Mouse (Mus musculus) heart, postnatal 25 days (tissue): ENCODE measurements around the gene Tdp1. TPM values are rescaled to one million over a fixed set of nuclear protein-coding genes. Genes with fewer than 3 reads are reported as not detected.
A peak's percentile ranks its signal among the peaks of the same experiment; 100 is the strongest.
"Not testable (repeated sequence)": the region's sequence is repeated elsewhere in the genome, so short reads cannot be mapped to it uniquely, and the experiment has no call there.

Source experiments
- DNase-seq: peaks from one replicate; pipeline ENCODE4 v3.0.0; 2022; ENCODE audit warnings: low spot score
- intact Hi-C: fragments of 180-260 bp; cut with DNase I; formaldehyde crosslinking; loops from one replicate; pipeline ENCODE4 v1.15.1; 2025
- total RNA-seq, 2 experiments: library from RNA; stranded (reverse); gene quantifications; 2 replicates each; pipeline ENCODE4 v1.2.3; 2021

Gene Tdp1
- total RNA-seq, 2 experiments from 2014 or later = 8.8 to 10.1 TPM

GRCm38 (mm10) chr12:99940704-99941103 lies 56.4 kb downstream of the Tdp1 start:
- DNase-seq = no peak
- intact Hi-C loops = no loop called here

GRCm38 (mm10) chr12:99942441-99942840 lies 58.1 kb downstream of the Tdp1 start:
- intact Hi-C loops = no loop called here
- no peak for DNase-seq

GRCm38 (mm10) chr12:99952928-99953327 lies 68.6 kb downstream of the Tdp1 start:
- no peak for DNase-seq
- intact Hi-C loops = loop anchor here (2.0 kb wide), 1 partner anchor 154 kb away; no protein-coding TSS in a partner anchor

GRCm38 (mm10) chr12:99956411-99956810 lies 72.1 kb downstream of the Tdp1 start:
- DNase-seq = no peak
- intact Hi-C loops = no loop called here

GRCm38 (mm10) chr12:99958068-99959060 lies 74.0 kb downstream of the Tdp1 start:
- intact Hi-C loops = no loop called here
- no peak for DNase-seq

GRCm38 (mm10) chr12:99959291-99959690 lies 75.0 kb downstream of the Tdp1 start:
- intact Hi-C loops = no loop called here
- DNase-seq = no peak

- intact Hi-C loops = loop anchor here (5.0 kb wide), 1 partner anchor 53 kb away; no protein-coding TSS in a partner anchor
- no peak for DNase-seq
These were observed 75.6 kb downstream of the Tdp1 start for GRCm38 (mm10) chr12:99959930-99960329.

- no peak for DNase-seq
- intact Hi-C loops = loop anchor here (5.0 kb wide), 1 partner anchor 53 kb away; no protein-coding TSS in a partner anchor
These were observed 76.4 kb downstream of the Tdp1 start for GRCm38 (mm10) chr12:99960675-99961074.

- peak; percentile 35 for DNase-seq
- intact Hi-C loops = loop anchor here (5.0 kb wide), 3 partner anchors 57 to 882 kb away; no protein-coding TSS in a partner anchor
These were observed 80.2 kb downstream of the Tdp1 start, which contains the start of gene Kcnk13 for GRCm38 (mm10) chr12:99964301-99965202. TSS of gene Kcnk13 (plus strand) at chr12:99964499.

- intact Hi-C loops = loop anchor here (5.0 kb wide), 2 partner anchors 137 to 883 kb away; no protein-coding TSS in a partner anchor
- DNase-seq = no peak
These were observed 81.1 kb downstream of the Tdp1 start for GRCm38 (mm10) chr12:99965203-99966115.

GRCm38 (mm10) chr12:99966116-99966770 lies 81.9 kb downstream of the Tdp1 start:
- no peak for DNase-seq
- intact Hi-C loops = loop anchor here (5.0 kb wide), 2 partner anchors 136 to 884 kb away; no protein-coding TSS in a partner anchor

GRCm38 (mm10) chr12:99966881-99967363 lies 82.6 kb downstream of the Tdp1 start:
- intact Hi-C loops = loop anchor here (5.0 kb wide), 2 partner anchors 135 to 885 kb away; no protein-coding TSS in a partner anchor
- no peak for DNase-seq

- intact Hi-C loops = loop anchor here (5.0 kb wide), 2 partner anchors 132 to 888 kb away; no protein-coding TSS in a partner anchor
- DNase-seq = no peak
These were observed 85.6 kb downstream of the Tdp1 start for GRCm38 (mm10) chr12:99969906-99970305.

- DNase-seq, intact Hi-C loops: not testable (repeated sequence)
These were observed 87.0 kb downstream of the Tdp1 start for GRCm38 (mm10) chr12:99971205-99971894.

- intact Hi-C loops = no loop called here
- no peak for DNase-seq
These were observed 88.5 kb downstream of the Tdp1 start for GRCm38 (mm10) chr12:99972825-99973224.

- intact Hi-C loops = no loop called here
- DNase-seq = no peak
These were observed 89.3 kb downstream of the Tdp1 start for GRCm38 (mm10) chr12:99973659-99974058.

GRCm38 (mm10) chr12:99979541-99979940 lies 95.2 kb downstream of the Tdp1 start:
- no peak for DNase-seq
- intact Hi-C loops = no loop called here
